Mouse (Mus musculus): ENCODE measurements around the gene Gpr34.

The Gpr34 gene

DNA sequence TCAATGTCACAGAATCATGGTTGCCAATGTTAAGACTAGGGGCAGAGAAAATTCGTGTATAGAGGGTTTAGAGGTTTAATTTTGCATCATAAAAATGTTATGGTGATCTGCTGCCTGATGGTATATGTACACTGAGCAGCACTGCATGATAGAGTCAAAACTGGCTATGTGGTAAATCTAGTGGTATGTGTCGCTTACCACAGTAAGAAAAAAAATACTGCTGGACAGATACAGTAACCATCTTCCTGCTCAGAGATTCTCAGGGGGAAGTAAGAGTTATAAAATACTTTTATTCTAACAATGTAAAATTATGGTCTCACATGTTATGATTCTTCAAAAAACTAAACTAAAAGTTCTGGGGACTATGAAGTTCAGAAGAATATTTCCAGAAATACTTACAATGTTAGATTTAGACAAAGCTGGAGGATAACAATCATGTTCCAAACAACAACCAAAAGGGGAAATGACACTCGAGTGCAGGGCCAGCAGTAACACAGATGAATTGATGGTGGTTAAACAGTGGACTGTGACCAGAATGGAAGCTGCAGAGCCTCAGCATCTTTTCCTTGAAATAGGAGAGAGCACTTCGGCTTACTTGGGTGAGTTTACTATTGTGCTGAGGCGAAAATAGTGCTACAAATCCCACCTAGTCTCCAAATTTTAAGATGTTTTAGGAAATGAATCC lies at the start of gene Gpr34:
TSS of gene Gpr34 (plus strand) at position 491 of the 685 bp plus-strand sequence.
- no peak for DNase-seq

DNA sequence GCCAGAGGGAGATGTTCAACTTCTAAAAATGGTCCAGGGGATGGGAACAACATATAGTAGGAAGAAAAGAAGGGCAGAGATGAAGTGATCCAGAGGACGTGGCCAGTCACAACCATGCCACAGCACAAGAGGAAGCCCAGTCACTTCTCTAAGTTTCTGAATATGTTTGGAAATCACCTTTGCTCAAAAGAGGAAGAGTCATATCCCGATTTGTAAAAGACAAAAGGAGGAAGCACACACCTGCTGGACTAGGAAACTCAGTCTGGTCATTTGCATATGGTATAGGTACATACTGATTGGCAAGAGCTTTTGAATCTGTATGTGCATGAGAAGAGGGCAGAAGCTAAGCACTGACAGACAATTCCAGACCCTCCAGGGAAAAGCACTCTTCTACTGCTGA lies 32.5 kb upstream of the Gpr34 start:
- no peak for DNase-seq

DNA sequence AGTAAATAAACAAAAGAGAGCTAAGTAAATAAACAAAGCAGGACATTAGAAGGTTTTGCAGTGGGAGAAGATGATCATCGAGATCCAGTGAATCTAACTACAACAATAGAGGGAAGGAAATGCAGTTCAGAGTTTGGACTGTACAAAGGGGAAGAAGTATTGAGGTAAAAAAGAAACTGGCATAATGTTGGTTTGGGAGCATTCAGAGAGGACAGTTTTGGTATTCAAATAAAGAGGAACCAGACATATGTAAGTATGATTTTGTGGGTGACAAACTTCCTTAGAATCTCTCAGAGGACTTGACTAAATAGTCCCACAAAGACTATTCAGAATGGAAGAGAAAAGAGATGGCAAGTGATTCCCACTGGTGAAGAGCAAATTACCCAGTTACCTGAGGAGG lies 31.9 kb upstream of the Gpr34 start:
- DNase-seq = no peak

- peak; percentile 87 for DNase-seq
These were observed 25.1 kb upstream of the Gpr34 start for GRCm38 (mm10) chrX:13606741-13607140.

DNA sequence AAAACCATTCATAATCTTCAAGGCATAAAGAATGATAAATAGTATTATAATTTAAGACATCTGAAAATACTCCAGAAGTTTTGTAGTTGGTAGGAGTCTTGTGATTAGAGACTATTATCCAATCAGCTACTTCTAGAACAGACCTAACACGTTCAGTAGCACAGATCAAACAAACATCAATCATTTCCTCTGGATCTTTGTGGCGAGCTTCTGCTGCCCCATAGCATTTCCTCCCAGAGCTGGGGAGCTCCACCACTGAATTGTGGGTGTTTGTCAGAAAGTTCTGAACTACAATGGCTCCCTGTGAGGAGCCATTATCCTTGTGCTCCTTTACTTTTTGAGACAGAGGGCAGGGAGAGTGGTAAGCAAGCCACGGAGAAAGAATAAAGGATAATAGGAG lies 24.1 kb upstream of the Gpr34 start:
- DNase-seq = no peak

GRCm38 (mm10) chrX:13611114-13611513 lies 20.8 kb upstream of the Gpr34 start:
- no peak for DNase-seq

DNA sequence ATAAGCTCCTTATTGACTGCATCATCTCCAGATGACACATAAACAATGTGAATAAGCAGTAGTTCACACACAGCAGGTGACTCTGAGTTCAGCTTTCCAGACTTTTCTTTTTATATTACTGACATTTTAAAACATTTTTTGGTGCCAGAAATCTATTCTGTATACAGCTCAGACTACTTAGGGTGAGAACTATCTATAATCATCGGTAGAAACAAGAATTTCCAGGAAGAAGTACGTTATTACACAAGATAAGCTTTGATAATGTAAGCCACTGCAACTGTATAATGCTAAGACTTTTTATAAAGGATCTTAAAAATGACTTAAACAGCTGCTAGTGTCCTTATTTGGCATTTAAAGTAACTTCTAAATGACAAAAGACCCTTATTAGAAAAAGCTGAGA lies 19.8 kb upstream of the Gpr34 start:
- no peak for DNase-seq

DNA sequence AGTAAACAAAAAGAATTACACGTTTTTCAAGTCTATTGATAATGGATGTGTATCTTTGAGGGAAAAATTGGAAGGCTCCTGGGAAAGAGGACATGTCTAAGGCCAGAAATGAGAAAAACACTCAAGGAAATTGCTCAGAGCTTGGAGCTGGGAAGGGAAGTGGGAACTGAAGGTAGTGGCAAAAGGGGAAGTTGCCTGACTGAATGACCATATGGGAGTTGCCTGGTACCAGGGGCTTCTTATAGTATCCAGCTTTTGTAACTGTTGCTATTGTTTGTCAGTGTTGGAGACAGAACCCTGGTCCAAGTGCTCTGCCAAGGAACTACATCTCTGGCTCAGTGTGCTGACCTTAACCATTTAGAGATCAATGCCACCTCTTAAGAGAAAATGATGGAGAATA lies 15.2 kb upstream of the Gpr34 start:
- peak; percentile 89 for DNase-seq

DNA sequence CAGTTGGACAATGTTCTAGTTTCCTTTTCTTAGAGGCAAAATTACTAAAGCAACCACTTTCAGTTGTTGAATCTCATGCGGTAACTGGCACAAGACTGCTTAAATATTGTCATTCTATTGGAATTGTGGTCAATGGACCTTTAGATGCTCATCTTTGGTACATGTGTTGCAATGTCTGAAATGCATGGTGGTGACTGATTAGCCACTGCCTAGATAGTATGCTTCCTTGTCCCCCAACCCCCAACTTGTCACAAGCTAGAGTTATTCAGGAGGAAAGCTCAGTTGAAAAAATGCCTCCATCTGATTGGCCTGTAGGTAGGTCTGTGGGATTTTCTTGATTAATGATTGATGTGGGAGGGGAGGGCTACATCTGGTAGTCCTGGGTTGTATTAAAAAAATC lies 14.6 kb upstream of the Gpr34 start:
- no peak for DNase-seq

DNA sequence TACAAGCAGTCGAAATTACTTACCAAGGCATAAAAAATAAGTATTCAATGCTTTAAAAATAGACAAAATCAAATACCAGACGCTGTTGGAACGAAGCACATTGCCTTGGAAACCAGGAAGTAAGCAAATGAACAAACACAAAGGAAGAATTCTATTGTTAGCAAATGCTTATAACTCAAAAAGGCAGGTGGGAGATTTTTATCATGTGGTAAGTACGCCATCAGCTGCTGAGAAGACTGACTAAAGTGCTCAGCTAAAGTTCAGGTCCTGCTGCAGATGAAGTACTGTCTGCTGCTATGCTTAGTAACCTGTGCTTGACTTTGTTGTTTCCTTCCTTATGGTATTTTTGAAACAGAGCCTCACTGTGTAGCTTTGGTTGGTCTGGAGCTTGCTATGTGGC lies 13.4 kb upstream of the Gpr34 start:
- DNase-seq = peak; percentile 89

GRCm38 (mm10) chrX:13621473-13621872 lies 10.4 kb upstream of the Gpr34 start:
- DNase-seq = peak; percentile 95

DNA sequence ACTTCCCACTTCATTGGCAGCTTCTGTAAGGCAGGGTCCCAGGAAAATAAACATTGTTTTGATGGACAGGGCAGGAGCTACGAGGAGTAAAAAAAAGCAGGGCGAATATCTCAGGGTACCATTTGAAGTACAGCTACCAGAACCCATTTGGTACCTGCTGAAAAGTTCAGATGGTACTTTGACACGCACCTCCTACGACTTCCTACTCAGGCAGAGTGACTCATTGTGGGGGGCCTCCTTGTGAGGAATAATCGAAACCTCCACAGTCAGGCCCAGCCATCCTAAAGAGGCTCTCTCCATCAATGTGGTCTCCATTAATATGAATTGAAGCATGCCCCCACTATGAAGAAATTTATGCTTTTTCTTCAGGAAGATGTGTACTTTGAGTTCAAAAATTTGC lies 9.2 kb upstream of the Gpr34 start:
- DNase-seq = no peak

DNA sequence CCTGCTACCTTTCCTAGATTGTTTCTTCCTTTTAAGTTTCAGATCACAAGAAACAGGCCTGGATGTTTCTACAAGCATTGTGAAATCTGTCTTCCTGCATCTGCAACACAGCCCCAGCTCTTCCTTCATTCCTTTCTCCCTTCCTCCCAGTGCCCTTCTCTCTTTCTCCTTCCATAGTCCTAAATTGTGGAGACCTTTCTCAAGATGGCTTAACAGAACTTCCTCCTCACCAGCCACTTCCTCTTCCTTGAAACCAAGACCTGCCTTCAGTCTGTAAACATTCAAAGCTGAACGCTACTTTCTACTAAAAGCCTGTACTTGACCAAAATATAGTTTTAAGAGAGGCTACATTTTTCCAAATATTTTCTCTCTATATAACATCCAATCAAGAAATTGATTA lies 4.5 kb downstream of the Gpr34 start:
- peak; percentile 84 for DNase-seq

DNA sequence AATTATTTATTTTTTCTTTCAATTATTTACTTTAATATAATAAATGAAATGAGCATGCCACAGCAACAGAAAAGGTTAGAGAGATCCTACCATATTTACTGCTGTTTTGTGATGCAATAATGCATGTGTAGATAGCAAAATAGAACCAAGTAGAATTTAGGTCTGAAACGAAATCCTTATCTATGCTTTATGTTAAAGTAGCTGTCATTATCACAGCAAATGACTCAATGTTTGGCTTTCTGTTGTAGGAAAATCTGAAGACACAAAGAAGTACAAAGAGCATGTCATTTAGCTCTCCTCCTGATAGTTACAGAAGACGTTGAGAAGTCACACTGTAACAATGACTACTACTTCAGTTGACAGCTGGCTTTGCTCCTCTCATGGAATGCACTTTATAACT lies 7.0 kb downstream of the Gpr34 start:
- no peak for DNase-seq

GRCm38 (mm10) chrX:13651889-13652288 lies 20.0 kb downstream of the Gpr34 start:
- no peak for DNase-seq

GRCm38 (mm10) chrX:13652291-13652690 lies 20.4 kb downstream of the Gpr34 start:
- no peak for DNase-seq

GRCm38 (mm10) chrX:13655005-13655421 lies 23.1 kb downstream of the Gpr34 start:
- DNase-seq = peak; percentile 94

DNA sequence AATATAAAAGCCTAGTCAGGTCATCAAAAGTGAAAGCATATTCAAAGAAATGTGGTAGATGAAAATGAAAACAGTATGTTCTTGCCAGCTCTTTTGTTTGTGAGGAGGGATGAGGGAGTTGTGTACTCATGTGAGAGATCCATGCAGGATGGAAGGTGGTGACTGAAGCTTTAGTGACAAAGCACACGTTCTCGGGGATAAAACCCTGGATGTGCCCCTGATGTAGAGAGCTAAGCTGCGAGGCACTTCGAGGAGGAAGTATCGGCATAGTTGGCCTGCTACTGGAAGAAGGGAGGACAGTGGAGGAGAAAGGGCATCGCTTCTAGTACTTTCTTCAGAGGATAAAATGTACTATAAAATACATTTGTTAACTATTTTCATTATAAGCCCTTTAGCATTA lies 24.0 kb downstream of the Gpr34 start:
- DNase-seq = no peak

DNA sequence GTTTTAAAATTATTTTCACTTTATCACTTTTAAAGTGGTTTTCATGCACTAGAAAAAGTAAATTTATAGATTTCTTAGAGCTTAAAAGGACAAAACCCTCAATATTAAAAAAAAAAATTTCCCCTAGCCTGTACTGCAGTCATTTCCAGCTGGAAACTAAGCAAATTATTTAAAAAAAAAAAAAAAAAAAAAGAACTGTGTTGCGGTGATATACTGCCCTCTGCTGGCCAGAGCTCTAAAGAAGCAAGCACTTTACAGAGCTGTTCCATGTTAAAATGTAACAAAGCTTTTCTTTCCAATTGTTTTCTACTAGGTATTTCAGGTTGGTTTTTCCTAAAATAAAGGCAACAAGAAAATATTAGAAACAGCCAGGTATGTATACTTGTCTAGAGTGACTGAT lies 24.8 kb downstream of the Gpr34 start:
- DNase-seq = no peak

- DNase-seq = no peak
These were observed 26.8 kb downstream of the Gpr34 start for GRCm38 (mm10) chrX:13658616-13659140.

DNA sequence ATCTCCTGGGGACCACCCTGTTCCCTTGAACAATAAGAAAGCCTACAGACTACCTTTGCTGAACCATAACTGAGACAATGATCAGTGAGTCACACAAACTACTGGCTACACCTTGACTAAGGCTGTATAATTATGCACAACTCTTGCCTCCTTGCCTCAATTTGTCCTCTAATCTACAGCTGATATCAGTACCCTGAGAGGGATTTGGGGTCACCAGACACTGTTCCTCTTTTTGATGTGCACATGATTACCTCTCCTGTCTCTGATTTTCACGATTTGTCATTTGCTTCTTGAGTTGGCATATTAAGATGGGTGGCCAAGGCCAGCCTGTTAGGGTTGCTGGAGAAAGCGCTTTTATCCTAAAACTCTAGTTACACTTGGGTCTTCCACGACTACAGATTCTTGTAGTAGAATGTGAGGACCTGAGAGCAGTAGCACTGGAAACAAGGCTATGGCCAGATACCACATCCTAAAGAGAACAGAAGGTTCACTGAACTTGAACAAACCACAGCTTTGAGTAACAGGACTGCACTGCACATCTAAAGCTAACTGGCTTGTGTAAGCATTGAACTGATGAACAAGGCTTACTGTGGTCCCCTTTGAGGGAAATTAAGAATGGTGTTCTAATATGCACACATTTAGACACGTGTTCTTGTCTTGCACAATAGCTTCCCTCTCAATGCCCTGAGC lies 27.5 kb downstream of the Gpr34 start:
- no peak for DNase-seq

DNA sequence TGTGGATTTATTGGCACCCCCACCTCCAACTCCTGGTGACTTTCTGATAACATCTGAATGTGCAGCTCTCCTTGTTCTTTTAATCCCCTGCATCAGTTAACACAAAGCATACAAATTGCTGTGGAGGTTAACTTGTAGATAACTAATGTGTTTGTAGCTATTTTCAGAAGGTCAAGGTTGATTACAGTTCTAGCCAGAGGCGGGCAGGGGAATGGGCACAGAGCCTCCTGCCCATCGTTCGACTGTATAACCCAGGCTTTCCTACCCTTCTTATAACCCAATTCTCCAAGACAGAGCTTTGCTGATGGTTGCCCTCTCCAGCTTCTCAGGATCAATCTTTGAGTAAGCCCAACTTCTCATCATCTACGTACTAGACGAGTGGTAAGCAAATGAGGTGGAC lies 29.2 kb downstream of the Gpr34 start, which contains the start of gene Gpr82:
TSS of gene Gpr82 (plus strand) at position 301 of the 400 bp plus-strand sequence.
- DNase-seq = no peak

DNA sequence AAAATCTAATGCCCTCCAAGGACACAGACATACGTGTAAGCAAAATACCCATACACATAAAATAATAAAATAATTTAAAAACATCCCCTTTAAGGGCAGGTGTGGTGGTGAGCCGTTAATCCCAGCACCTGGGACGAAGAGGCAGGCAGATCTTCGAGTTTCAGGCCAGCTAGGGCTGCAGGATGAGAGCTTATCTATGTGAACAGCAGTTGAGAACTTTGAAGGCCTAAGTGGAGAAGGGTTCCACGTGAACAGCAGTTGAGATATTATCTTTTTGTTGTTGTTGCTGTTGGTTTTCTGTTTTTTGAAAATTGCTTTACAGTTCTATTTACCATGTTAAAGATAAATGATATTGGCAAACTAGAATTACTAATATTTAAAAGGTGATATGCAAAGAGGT lies 37.0 kb downstream of the Gpr34 start:
- no peak for DNase-seq

- DNase-seq = no peak
These were observed 38.5 kb downstream of the Gpr34 start for GRCm38 (mm10) chrX:13670342-13670741.

All from heart, adult 11 months (tissue).